In genomic region chr13:14062209-14063012, GRCm38 (mm10) we compare ENCODE assay signal across 8 mouse cellular contexts. TPM values are rescaled to one million over a fixed set of nuclear protein-coding genes. Genes with fewer than 3 reads are reported as not detected.
DNase-seq lines count a peak whose midpoint lies in the region; ATAC-seq lines count a peak whose summit lies in the region.

No protein-coding gene starts in this region.

- no peak for ATAC-seq in embryonic facial prominence, embryonic 15.5 days (ENCODE audit: insufficient number of reproducible peaks, low FRiP score, low TSS enrichment, low read depth)

- WGBS in embryonic facial prominence, embryonic 15.5 days: 5% methylated on average over 11 of the region's 11 CpGs
- 6% methylated on average over 11 of the region's 11 CpGs for WGBS in large intestine, adult 2 months

- H3K9ac ChIP-seq in embryonic facial prominence, embryonic 15.5 days: peak overlapping the region; percentile 79

- H3K27me3 ChIP-seq in embryonic facial prominence, embryonic 15.5 days: no peaks in the 10 kb centered on the region
- H3K27me3 ChIP-seq in splenic B cell, adult 2 months (ENCODE audit: control insufficient read depth, insufficient read depth, low read length, poor library complexity, severe bottlenecking): no peaks in the 10 kb centered on the region

- no peaks in the 10 kb centered on the region for H3K9me3 ChIP-seq in embryonic facial prominence, embryonic 15.5 days (replicated peaks)

- peak overlapping the region; percentile 58 for H3K4me2 ChIP-seq in embryonic facial prominence, embryonic 15.5 days (replicated peaks)

- peaks cover 5% of the 10 kb centered on the region; the same call in 1 of the 2 replicates for H3K36me3 ChIP-seq in embryonic facial prominence, embryonic 15.5 days
- H3K36me3 ChIP-seq in splenic B cell, adult 2 months (ENCODE audit: control insufficient read depth, insufficient read depth, low read length, poor library complexity, severe bottlenecking): peaks cover 3% of the 10 kb centered on the region

- H3K27ac ChIP-seq in embryonic facial prominence, embryonic 15.5 days (replicated peaks): peak overlapping the region; percentile 97

- peaks cover 18% of the 10 kb centered on the region for H3K4me1 ChIP-seq in embryonic facial prominence, embryonic 15.5 days

- H3K4me3 ChIP-seq in embryonic facial prominence, embryonic 15.5 days (replicated peaks): peak overlapping the region; percentile 85

- DNase-seq in cerebellum, adult 9-11 months: peak; percentile 14
- DNase-seq in cerebellum, adult 11 months: no peak
- DNase-seq in A20 (ENCODE audit: low read depth, low spot score): peak; percentile 33
- peak; percentile 25 for DNase-seq in large intestine, adult 2 months (ENCODE audit: low read depth, low spot score)
- DNase-seq in splenic B cell, adult 2 months (ENCODE audit: low read depth, low spot score): peak; percentile 73
- DNase-seq in adrenal gland, adult 18-20 months (ENCODE audit: low spot score in 2 of 2): no peak
- no peak for DNase-seq in spleen, adult 18-20 months

RNA-seq across cellular contexts. Expression of gene Arid4b, which starts 0.6 kb away (rescaled TPM):
- 76.0 and 76.3 TPM in 2 replicates for polyA plus RNA-seq in embryonic facial prominence, embryonic 15.5 days (2015; fragmentation: Nextera tagmentation; extraction: Ambion mirVana)
- 2.6 and 4.3 TPM in 2 replicates for polyA plus RNA-seq in large intestine, adult 2 months (2012; rRNA removed)
- 10 to 100 TPM; 24.8 to 39.1 TPM for total RNA-seq in adrenal gland, adult 18-20 months (2021)

RNA-seq across cellular contexts. Expression of gene Ggps1, which starts 0.9 kb away (rescaled TPM):
- polyA plus RNA-seq in embryonic facial prominence, embryonic 15.5 days (2015; fragmentation: Nextera tagmentation; extraction: Ambion mirVana): 48.3 and 48.7 TPM in 2 replicates
- 7.6 and 10.2 TPM in 2 replicates for polyA plus RNA-seq in large intestine, adult 2 months (2012; rRNA removed)
- 10 to 100 TPM; 38.3 to 41.0 TPM for total RNA-seq in adrenal gland, adult 18-20 months (2021)

RNA-seq across cellular contexts. Expression of gene Tbce, which starts 23.0 kb away (rescaled TPM):
- 53.8 and 56.7 TPM in 2 replicates for polyA plus RNA-seq in embryonic facial prominence, embryonic 15.5 days (2015; fragmentation: Nextera tagmentation; extraction: Ambion mirVana)
- 15.9 and 17.8 TPM in 2 replicates for polyA plus RNA-seq in large intestine, adult 2 months (2012; rRNA removed)
- 10 to 100 TPM; 38.3 to 41.4 TPM for total RNA-seq in adrenal gland, adult 18-20 months (2021)

Comparison
In these comparisons a context has a peak if more than half of its experiments do, and no peak if none do; other contexts are left out.
1. DNase-seq: peak in cerebellum, adult 9-11 months (single experiment), A20 (single experiment), large intestine, adult 2 months (single experiment) and splenic B cell, adult 2 months (single experiment); none in cerebellum, adult 11 months (single experiment), adrenal gland, adult 18-20 months (0 of 2) and spleen, adult 18-20 months (0 of 2).
2. RNA of gene Arid4b, which starts 0.6 kb away (polyA plus RNA-seq): 76.0 to 76.3 TPM in embryonic facial prominence, embryonic 15.5 days; 2.6 to 4.3 TPM in large intestine, adult 2 months; every median in the first group is over 10 times any median in the second.